Mouse (Mus musculus): ENCODE measurements around the gene Mxra8.

The Mxra8 gene

DNA sequence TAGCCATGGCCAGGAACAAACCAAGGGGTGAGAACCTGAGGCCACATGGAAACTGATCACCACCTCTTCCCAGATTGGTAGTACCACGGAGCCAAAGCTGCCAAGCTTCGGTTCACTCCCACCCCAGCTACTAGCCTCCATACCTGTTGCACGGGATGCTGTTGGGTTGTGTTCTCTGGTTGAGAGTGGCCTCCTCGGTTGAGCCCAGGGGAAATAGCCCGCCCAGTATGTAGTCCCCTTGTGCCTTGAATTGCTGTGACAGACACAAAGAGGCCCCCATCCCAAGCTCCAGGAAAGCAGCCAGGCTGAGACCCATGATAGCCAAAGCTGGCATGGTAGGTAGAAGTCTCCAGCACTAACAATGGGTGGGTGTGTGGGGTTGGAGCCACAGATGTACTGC is 23.5 kb downstream of the Mxra8 start, which contains the start of gene Tas1r3:
Gene Tas1r3 (minus strand): TSS at position 362 of the 400 bp plus-strand sequence.
- DNase-seq (ENCODE audit: low spot score) = no peak

- no peak for DNase-seq (ENCODE audit: low spot score)
Observed at GRCm38 (mm10) chr4:155868614-155869298, 29.3 kb downstream of the Mxra8 start.

DNA sequence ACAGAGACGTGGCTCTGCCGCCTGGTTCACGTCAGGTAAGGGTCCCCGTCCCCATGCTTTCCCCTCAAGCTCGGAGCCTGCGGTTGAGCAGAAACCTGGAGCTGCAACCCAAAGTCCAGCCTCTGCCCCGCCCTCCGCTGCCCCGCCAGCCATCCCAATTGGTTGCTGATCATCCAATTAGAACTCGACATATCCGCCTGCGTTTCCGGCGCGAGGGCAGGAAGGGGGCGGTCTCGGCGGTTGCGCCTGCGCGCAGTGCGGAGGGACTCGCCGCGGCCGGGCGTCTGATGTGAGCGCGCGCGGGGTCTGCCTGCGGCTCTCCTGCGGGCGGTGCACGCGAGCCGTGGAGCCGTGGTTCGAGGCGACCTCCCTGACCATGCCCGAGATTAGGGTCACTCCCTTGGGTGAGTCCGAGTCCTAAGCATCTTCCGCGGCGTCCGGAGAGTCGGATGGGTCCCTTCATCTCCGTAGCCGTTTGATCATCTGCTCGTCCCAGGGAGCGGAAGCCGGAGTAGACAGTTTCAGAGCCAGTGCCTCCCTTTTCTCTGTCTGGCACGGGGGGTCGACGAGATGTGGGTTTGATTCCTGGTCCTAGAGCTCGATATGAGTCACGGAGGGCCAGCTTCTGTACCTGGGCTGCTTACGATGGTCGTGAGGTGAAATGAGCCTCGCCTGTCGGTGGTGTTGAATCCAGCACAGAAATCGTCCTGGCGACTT is 30.0 kb downstream of the Mxra8 start, which contains the start of the genes Cptp and Ints11:
Gene Cptp (minus strand): TSS at position 124 of the 717 bp plus-strand sequence.
Gene Ints11 (plus strand): TSS at position 230 of the 717 bp plus-strand sequence.
- peak; percentile 88 for DNase-seq (ENCODE audit: low spot score)

- no peak for DNase-seq (ENCODE audit: low spot score)
Observed at GRCm38 (mm10) chr4:155871404-155871803, 31.9 kb downstream of the Mxra8 start.

DNA sequence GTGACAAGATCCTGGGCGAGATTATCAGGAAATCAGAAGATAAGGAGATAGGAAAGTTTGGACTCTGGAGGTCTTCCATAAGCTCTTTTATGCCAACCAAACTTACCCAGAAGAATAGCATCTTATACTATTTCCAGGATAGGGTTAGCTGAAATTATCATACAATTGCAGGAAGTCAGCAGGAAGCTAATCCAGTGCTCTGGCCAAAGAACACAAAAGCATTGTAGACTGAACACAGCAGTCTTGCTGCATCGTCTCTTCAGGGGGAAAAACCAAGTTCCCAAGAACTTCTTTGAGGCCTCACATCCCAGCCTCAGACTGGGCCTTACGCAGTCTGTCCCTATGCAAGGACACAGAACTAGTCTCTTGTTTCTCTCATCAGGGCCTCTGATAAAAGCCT is 44.1 kb downstream of the Mxra8 start:
- DNase-seq (ENCODE audit: low spot score) = no peak

DNA sequence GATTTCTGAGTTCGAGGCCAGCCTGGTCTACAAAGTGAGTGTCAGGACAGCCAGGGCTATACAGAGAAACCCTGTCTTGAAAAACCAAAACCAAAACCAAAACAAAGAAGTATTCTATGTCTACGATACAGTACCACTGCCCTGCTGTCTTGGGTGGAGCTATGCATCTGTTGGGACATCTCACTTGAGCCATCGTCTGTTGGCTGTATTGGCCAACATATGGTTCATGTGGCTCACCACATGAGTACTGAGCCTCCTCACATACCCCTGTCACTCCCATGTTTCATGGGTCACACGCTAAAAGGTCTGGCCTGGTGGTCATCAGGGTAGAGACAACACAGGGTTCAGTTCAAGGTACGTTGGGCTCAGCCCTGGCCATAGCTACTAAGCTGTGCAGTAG is 46.9 kb downstream of the Mxra8 start:
- DNase-seq (ENCODE audit: low spot score) = no peak

DNA sequence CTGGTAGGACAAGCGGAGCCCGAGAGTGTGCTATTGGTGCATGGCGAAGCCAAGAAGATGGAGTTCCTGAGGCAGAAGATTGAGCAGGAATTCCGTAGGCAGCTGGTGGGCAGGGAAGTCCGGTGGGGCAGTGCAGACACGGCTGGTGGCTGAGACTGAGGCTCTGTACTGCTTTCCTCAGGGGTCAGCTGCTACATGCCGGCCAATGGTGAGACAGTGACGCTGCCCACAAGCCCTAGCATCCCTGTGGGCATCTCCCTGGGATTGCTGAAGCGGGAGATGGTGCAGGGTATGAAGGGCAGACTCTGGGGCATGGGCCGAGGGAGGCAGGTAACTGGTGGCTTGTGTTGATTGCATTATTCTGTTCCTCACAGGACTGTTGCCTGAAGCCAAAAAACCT is 48.2 kb downstream of the Mxra8 start:
- no peak for DNase-seq (ENCODE audit: low spot score)

DNA sequence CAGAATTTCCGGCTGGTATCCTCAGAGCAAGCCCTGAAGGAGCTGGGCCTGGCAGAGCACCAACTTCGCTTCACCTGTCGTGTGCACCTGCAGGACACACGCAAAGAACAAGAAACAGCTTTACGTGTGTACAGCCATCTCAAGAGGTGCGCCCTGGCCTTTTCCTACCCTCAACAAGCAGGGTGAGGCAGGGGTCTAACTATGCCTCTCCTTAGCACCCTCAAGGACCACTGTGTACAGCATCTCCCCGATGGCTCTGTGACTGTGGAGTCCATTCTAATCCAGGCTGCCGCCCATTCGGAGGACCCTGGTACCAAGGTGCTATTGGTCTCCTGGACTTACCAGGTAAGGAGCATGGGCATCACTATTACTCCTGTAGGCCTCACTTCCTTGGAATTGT is 48.7 kb downstream of the Mxra8 start:
- no peak for DNase-seq (ENCODE audit: low spot score)

GRCm38 (mm10) chr4:155889316-155889715 is 49.8 kb downstream of the Mxra8 start:
- no peak for DNase-seq (ENCODE audit: low spot score)

GRCm38 (mm10) chr4:155891011-155891471 is 51.6 kb downstream of the Mxra8 start:
- DNase-seq (ENCODE audit: low spot score) = no peak

DNA sequence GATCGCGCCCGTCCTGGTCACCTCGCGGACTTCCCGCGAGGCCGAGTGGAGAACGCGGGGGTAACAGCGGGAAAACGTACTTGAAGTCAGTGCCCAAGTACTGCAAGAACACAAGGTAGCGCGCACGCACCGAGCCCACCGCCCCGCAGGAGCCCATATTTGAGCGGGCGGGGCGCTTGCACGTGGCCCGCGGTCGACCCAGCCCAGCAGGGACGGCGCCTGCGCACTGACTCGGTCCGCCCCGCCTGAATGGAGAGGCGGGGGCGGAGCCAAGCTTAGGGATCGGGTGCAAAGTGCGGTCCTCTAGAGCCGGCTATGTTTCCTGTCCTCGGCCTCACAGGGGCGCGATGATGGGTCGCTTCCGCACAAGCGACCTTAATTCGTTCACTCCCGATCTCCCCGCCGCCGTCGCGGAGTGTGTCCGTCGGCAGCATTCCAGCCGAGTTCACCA is 52.1 kb downstream of the Mxra8 start, which contains the start of the genes Pusl1 and Acap3:
Gene Pusl1 (minus strand): TSS at position 231 of the 451 bp plus-strand sequence.
Gene Acap3 (plus strand): TSS at position 272 of the 451 bp plus-strand sequence.
- DNase-seq (ENCODE audit: low spot score) = peak; percentile 90

DNA sequence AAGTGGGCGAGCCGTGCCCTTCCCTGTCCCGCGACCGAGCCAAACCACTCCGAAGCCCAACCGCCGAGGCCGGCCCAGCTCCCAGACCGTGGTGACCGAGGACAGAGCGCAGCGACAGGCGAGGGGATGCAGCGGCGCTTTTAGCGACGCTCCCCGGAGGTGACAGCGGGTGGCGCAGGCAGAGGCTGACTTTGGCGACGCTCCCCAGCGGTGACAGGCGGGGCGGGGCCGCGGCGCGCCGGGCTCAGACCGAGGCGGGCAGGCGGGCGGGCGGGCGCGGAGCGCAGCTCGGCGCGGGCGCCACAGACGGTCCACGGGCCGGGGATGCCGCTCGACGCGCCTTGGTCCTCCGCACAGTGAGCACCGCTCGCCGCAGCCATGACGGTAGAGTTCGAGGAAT is 52.5 kb downstream of the Mxra8 start:
- DNase-seq (ENCODE audit: low spot score) = no peak

DNA sequence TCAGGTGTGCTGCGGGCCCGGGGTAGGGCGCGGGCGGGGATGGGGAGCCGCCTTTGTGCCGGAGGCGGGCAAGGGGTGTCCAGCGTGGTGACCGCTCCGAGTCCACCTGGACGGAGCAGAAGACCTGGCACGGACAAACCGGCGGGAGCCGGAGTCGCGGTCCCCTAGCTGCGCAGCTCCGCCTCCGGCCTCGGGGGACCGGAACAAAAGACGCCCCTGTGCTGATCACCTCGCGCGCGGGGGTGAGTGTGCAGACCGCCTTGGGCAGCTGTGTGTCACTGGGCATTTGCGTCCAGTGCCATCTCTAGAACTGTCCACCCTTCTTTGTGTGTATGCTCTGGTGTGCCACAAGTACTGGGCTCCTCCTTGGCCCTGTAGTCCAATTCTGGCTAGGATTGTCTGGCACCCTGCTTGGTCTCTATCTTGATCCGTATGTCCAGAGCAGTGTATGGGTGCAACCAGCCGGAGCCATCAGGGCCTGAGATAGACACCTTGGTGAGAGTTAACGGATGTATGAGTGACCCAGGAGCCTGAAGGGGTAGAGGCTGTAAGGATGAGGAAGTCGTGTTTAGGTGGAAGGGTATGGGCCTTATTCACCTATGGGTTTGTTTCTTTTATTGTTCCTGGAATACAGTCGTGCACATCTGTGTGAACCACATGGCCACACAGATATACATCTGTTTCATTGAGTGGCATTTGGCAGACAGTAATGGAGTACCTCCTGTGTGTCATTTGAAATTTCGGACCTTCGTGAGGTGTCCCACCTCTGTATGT is 53.1 kb downstream of the Mxra8 start:
- no peak for DNase-seq (ENCODE audit: low spot score)

GRCm38 (mm10) chr4:155893212-155893690 is 53.8 kb downstream of the Mxra8 start:
- DNase-seq (ENCODE audit: low spot score) = no peak
